Mouse (Mus musculus) monocyte, adult 5-6 weeks (primary cell): Measurements from ENCODE around the gene H2-DMb1. TPM values are rescaled to one million over a fixed set of nuclear protein-coding genes. Genes with fewer than 3 reads are reported as not detected.

Experiments
- ATAC-seq: fragments of 153-309, 156-312 bp; replicated peaks from 2 replicates; pipeline ENCODE4 v1.8.0; 2017; ENCODE audit warnings: mild to moderate bottlenecking; ENCODE audit not compliant: low TSS enrichment, insufficient number of reproducible peaks, severe bottlenecking, poor library complexity, low FRiP score
- total RNA-seq: library from RNA; stranded (forward); fragments of 200-1000, 200-491, 200-594 nt; gene quantifications from 3 replicates; pipeline ENCODE4 v1.2.3, GENCODE M21; 2017

Gene H2-DMb1
- 48.2 to 62.0 TPM (median 61.5 TPM) in 3 replicates for total RNA-seq

- ATAC-seq: peak; percentile 75
Observed at GRCm38 (mm10) chr17:34152923-34153322, at the start of gene H2-DMb1. Gene H2-DMb1 (plus strand): TSS chr17:34153072.

- ATAC-seq: no peak
Observed at GRCm38 (mm10) chr17:34104804-34105203, 48.1 kb upstream of the H2-DMb1 start.

GRCm38 (mm10) chr17:34106555-34106954 is 46.3 kb upstream of the H2-DMb1 start:
- ATAC-seq: no peak

- ATAC-seq: no peak
Observed at GRCm38 (mm10) chr17:34107109-34107867, 45.6 kb upstream of the H2-DMb1 start.

- ATAC-seq: no peak
Observed at GRCm38 (mm10) chr17:34108460-34108859, 44.4 kb upstream of the H2-DMb1 start.

GRCm38 (mm10) chr17:34109038-34109805 is 43.6 kb upstream of the H2-DMb1 start:
- ATAC-seq: no peak

GRCm38 (mm10) chr17:34109806-34110195 is 43.1 kb upstream of the H2-DMb1 start:
- no peak for ATAC-seq

- no peak for ATAC-seq
Observed at GRCm38 (mm10) chr17:34110309-34110708, 42.6 kb upstream of the H2-DMb1 start.

- ATAC-seq: no peak
Observed at GRCm38 (mm10) chr17:34114114-34114513, 38.8 kb upstream of the H2-DMb1 start.

- ATAC-seq: 0 out of 2 replicates have a peak, but pooled peaks have one; percentile 20
Observed at GRCm38 (mm10) chr17:34116736-34117370, 36.0 kb upstream of the H2-DMb1 start.

GRCm38 (mm10) chr17:34117421-34118112 is 35.3 kb upstream of the H2-DMb1 start:
- ATAC-seq: no peak

- no peak for ATAC-seq
Observed at GRCm38 (mm10) chr17:34118113-34118872, 34.6 kb upstream of the H2-DMb1 start.

- no peak for ATAC-seq
Observed at GRCm38 (mm10) chr17:34118873-34119248, 34.0 kb upstream of the H2-DMb1 start.

- ATAC-seq: peak; percentile 40
Observed at GRCm38 (mm10) chr17:34119249-34120179, 33.4 kb upstream of the H2-DMb1 start, which contains the start of gene H2-DMa. Gene H2-DMa (plus strand): TSS chr17:34119541.

- ATAC-seq: no peak
Observed at GRCm38 (mm10) chr17:34120180-34120723, 32.6 kb upstream of the H2-DMb1 start.

GRCm38 (mm10) chr17:34120814-34121171 is 32.1 kb upstream of the H2-DMb1 start:
- ATAC-seq: no peak
